Mouse (Mus musculus): ENCODE data around the gene Sap30l.

DNA sequence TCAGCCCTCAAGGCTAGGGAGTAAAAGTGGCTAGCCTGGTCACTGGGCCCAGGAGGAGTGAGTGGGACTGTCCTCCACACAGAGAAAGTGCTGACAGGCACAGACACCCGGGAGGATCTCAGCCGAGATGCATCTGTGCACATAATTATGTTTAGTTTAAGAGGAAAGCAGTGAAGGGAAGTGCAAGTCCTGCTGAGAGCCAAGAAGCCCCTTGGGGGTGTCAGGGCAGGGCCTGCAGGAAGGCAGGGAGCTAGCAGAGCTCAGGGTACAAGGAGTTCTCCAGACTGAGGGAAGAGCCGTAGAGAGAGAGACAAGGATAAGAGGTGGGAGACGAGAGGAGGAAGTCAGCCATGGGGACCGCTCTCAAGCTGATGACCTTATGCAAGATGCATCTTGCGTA lies 25.6 kb upstream of the Sap30l start:
- TF ChIP-seq CTCF (IDR thresholded peaks at IDR 0.05; ENCODE audit: control insufficient read depth, insufficient read depth, insufficient read length) (no peak), MYOG (IDR thresholded peaks at IDR 0.05; ENCODE audit: control insufficient read depth, extremely low read depth, insufficient read length) (no peak), USF1 (IDR thresholded peaks at IDR 0.05; ENCODE audit: low read depth) (no peak), MAX (IDR thresholded peaks at IDR 0.05) (no peak), FOSL1 (IDR thresholded peaks at IDR 0.05; ENCODE audit: insufficient read depth, low read length, poor library complexity, severe bottlenecking) (no peak), MYOD1 (IDR thresholded peaks at IDR 0.05; ENCODE audit: control insufficient read depth, insufficient read length, low read depth) (no peak), CEBPB (IDR thresholded peaks at IDR 0.05; ENCODE audit: low read depth) (no peak)

Data from C2C12 (cell line).